Mouse (Mus musculus): ENCODE data around the gene Gm5134.
"Not testable (repeated sequence)": the region's sequence is repeated elsewhere in the genome, so short reads cannot be mapped to it uniquely, and the experiment has no call there.

Gm5134 gene

GRCm38 (mm10) chr10:75994531-75995210 lies 40.4 kb downstream of the Gm5134 start:
- not testable (repeated sequence) for DNase-seq (ENCODE audit: low spot score)

GRCm38 (mm10) chr10:75995463-75995862 lies 41.1 kb downstream of the Gm5134 start:
- DNase-seq (ENCODE audit: low spot score): no peak

- no peak for DNase-seq (ENCODE audit: low spot score)
Observed at GRCm38 (mm10) chr10:75996315-75996714, 42.0 kb downstream of the Gm5134 start.

GRCm38 (mm10) chr10:76001160-76001559 lies 46.8 kb downstream of the Gm5134 start:
- DNase-seq (ENCODE audit: low spot score): no peak

- DNase-seq (ENCODE audit: low spot score): no peak
Observed at GRCm38 (mm10) chr10:76002101-76002521, 47.8 kb downstream of the Gm5134 start.

GRCm38 (mm10) chr10:76002615-76003014 lies 48.3 kb downstream of the Gm5134 start:
- no peak for DNase-seq (ENCODE audit: low spot score)

- no peak for DNase-seq (ENCODE audit: low spot score)
Observed at GRCm38 (mm10) chr10:76003221-76003620, 48.9 kb downstream of the Gm5134 start.

GRCm38 (mm10) chr10:76006385-76006784 lies 52.1 kb downstream of the Gm5134 start:
- DNase-seq (ENCODE audit: low spot score): no peak

GRCm38 (mm10) chr10:76009812-76010211 lies 55.5 kb downstream of the Gm5134 start:
- DNase-seq (ENCODE audit: low spot score): no peak

GRCm38 (mm10) chr10:76012922-76013321 lies 58.6 kb downstream of the Gm5134 start:
- DNase-seq (ENCODE audit: low spot score): no peak

- no peak for DNase-seq (ENCODE audit: low spot score)
Observed at GRCm38 (mm10) chr10:76016886-76017285, 62.6 kb downstream of the Gm5134 start.

- DNase-seq (ENCODE audit: low spot score): no peak
Observed at GRCm38 (mm10) chr10:76021728-76022127, 67.4 kb downstream of the Gm5134 start.

- no peak for DNase-seq (ENCODE audit: low spot score)
Observed at GRCm38 (mm10) chr10:76023921-76024320, 69.6 kb downstream of the Gm5134 start.

GRCm38 (mm10) chr10:76025470-76026190 lies 71.3 kb downstream of the Gm5134 start:
- no peak for DNase-seq (ENCODE audit: low spot score)

GRCm38 (mm10) chr10:76027127-76028015 lies 73.1 kb downstream of the Gm5134 start:
- DNase-seq (ENCODE audit: low spot score): no peak

- DNase-seq (ENCODE audit: low spot score): no peak
Observed at GRCm38 (mm10) chr10:76028016-76028366, 73.7 kb downstream of the Gm5134 start.

GRCm38 (mm10) chr10:76028396-76028795 lies 74.1 kb downstream of the Gm5134 start:
- no peak for DNase-seq (ENCODE audit: low spot score)

- no peak for DNase-seq (ENCODE audit: low spot score)
Observed at GRCm38 (mm10) chr10:76029276-76029675, 75.0 kb downstream of the Gm5134 start.

- DNase-seq (ENCODE audit: low spot score): no peak
Observed at GRCm38 (mm10) chr10:76030496-76030895, 76.2 kb downstream of the Gm5134 start.

- no peak for DNase-seq (ENCODE audit: low spot score)
Observed at GRCm38 (mm10) chr10:76031511-76032401, 77.4 kb downstream of the Gm5134 start.

GRCm38 (mm10) chr10:76032402-76033118 lies 78.2 kb downstream of the Gm5134 start, which contains the start of gene Zfp280b:
Gene Zfp280b (plus strand): TSS chr10:76032650.
- DNase-seq (ENCODE audit: low spot score): peak; percentile 88

Data from T-cell, adult 2 months (primary cell).